ENCODE assay signal across 25 mouse cellular contexts in the genomic region with DNA sequence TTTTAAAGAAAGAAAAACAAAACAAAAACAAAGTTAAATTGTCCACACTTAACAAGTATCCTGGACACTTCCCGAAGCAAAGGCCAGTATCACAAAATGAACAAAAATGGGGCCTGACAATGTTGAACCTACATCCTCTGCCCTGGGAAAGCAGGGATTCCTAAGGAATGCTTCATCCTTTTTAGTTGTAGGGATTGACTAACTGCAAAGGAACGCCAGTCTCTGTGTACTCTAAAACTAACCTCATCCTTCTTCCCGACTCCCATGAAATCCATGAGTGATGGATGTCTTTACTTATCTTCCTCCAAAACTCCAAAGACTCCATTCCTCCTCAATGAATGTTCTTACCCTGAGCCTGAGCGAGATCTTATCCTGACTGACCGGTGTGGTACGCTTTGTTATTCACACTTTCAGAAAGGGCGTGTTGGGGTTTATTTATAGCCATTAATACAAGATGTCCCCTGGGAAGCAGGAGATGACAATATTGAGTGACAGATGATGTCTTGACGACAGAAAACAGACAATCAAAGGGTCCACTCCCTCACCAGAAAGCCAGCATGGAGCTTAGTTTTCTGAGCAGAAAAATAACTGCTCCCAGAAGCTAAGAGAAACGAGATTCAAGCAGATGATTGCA.
"Had no signal": no experiment of that assay in that cellular context is flagged by ENCODE, and none has a peak within 500 bp of the region (broad histone marks: within the 10 kb centered on the region; RNA-seq: fewer than 3 reads in every experiment).

No protein-coding gene starts in this region.

- H3K4me3 ChIP-seq: layer of hippocampus, adult 2 months; left cerebral cortex, adult 2 months; limb, embryonic 12.5 days; limb, embryonic 15.5 days; midbrain, embryonic 12.5 days; myocyte; neural tube, embryonic 13.5 days; stomach, embryonic 15.5 days had no signal

- H3K9me3 ChIP-seq: limb, embryonic 12.5 days; limb, embryonic 15.5 days; midbrain, embryonic 12.5 days; neural tube, embryonic 13.5 days; stomach, embryonic 15.5 days had no signal

- DNase-seq: kidney, adult 2 months; kidney, postnatal 25 days; layer of hippocampus, adult 9-11 months; layer of hippocampus, postnatal 36 days; left cerebral cortex, postnatal 4 days; liver, postnatal 0 days; lung, embryonic 14.5 days; lung, postnatal 10 days; lung, postnatal 4 days; retina, postnatal 1 day; right cerebral cortex, postnatal 25 days; spleen, adult 18-20 months; thymus, postnatal 25 days had no signal

- H3K4me2 ChIP-seq: limb, embryonic 12.5 days; limb, embryonic 15.5 days; liver, embryonic 11.5 days; lung, embryonic 14.5 days; midbrain, embryonic 12.5 days; neural tube, embryonic 13.5 days; stomach, embryonic 15.5 days had no signal

- H3K9ac ChIP-seq: limb, embryonic 12.5 days; limb, embryonic 15.5 days; liver, embryonic 14.5 days; liver, postnatal 0 days; lung, embryonic 14.5 days; midbrain, embryonic 12.5 days; neural tube, embryonic 13.5 days; stomach, embryonic 15.5 days had no signal

- ATAC-seq: liver, postnatal 0 days; midbrain, embryonic 16.5 days had no signal

- H3K27me3 ChIP-seq: limb, embryonic 15.5 days; midbrain, embryonic 12.5 days; neural tube, embryonic 13.5 days; stomach, embryonic 15.5 days had no signal

- H3K27ac ChIP-seq: kidney, postnatal 0 days; layer of hippocampus, adult 2 months; left cerebral cortex, adult 2 months; limb, embryonic 12.5 days; limb, embryonic 15.5 days; liver, embryonic 14.5 days; midbrain, embryonic 12.5 days; neural tube, embryonic 13.5 days; stomach, embryonic 15.5 days had no signal

- H3K36me3 ChIP-seq: limb, embryonic 12.5 days; limb, embryonic 15.5 days; midbrain, embryonic 12.5 days; neural tube, embryonic 13.5 days; stomach, embryonic 15.5 days had no signal
